17 mouse cellular contexts compared by ENCODE assay signal in the genomic region with DNA sequence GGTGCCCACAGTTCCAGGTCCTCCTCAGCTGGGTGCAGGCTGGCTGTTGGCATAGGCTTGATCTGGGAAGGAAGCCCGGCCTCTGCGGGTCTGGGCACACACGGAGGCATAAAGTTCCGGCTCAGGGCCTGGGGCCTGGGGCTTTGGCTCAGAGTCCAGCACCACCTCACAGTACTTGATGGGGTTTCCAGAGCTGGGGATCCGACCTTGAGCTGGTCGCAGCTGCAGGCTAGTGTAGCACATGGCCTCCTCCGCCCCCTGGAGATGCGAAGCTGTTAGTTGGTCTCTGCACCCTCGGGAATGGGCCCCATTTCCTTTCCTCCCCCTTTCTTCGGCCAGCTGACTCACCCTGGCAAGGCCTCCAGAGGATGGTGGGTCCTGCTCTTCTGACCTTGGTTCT. TPM values are rescaled to one million over a fixed set of nuclear protein-coding genes. Genes with fewer than 3 reads are reported as not detected.
DNase-seq lines count a peak whose midpoint lies in the region; ATAC-seq and TF ChIP-seq lines count a peak whose summit lies in the region.
"Had no signal": no experiment of that assay in that cellular context is flagged by ENCODE, and none has a peak within 500 bp of the region (broad histone marks: within the 10 kb centered on the region; RNA-seq: fewer than 3 reads in every experiment).

No protein-coding gene starts in this region.

- H3K4me2 ChIP-seq in heart, embryonic 16.5 days (ENCODE audit: low read depth, low read length), result peak overlapping the region; percentile 26
- H3K4me2 ChIP-seq: embryonic facial prominence, embryonic 12.5 days; heart, embryonic 15.5 days; lung, embryonic 14.5 days had no signal

- 0 out of 2 replicates have a peak overlapping the region, but pooled peaks have one; percentile 21 for H3K9ac ChIP-seq in heart, embryonic 16.5 days (ENCODE audit: low read length)
- H3K9ac ChIP-seq: embryonic facial prominence, embryonic 12.5 days; heart, embryonic 15.5 days; lung, embryonic 14.5 days had no signal

- no peak for TF ChIP-seq POLR2A in small intestine, adult 2 months (IDR thresholded peaks at IDR 0.05; ENCODE audit: low read depth, low read length)

- no peaks in the 10 kb centered on the region for H3K36me3 ChIP-seq in heart, embryonic 16.5 days (ENCODE audit: control insufficient read depth, insufficient read depth)
- H3K36me3 ChIP-seq in small intestine, adult 2 months (ENCODE audit: control insufficient read depth, insufficient read depth, low read length), result no peaks in the 10 kb centered on the region
- H3K36me3 ChIP-seq: embryonic facial prominence, embryonic 12.5 days; forebrain, embryonic 10.5 days; heart, embryonic 15.5 days had no signal

- peak; percentile 40 for DNase-seq in CD4-positive, CD25-positive, alpha-beta regulatory T cell, adult 2 months (ENCODE audit: low read depth, low spot score)
- DNase-seq in heart, adult 9 months (ENCODE audit: low spot score in 2 of 2), result no peak
- peak; percentile 65 for DNase-seq in adrenal gland, postnatal 14 days
- DNase-seq in kidney, postnatal 36 days, result no peak
- DNase-seq in kidney, adult 9 months, result no peak
- DNase-seq: kidney, postnatal 25 days; lung, embryonic 14.5 days; right cerebral cortex, postnatal 14 days had no signal

- H3K27ac ChIP-seq in heart, embryonic 16.5 days (ENCODE audit: low read length), result no peak overlapping the region
- H3K27ac ChIP-seq in small intestine, adult 2 months (ENCODE audit: insufficient read depth, low read depth, low read length), result no peak overlapping the region
- H3K27ac ChIP-seq: embryonic facial prominence, embryonic 12.5 days; forebrain, embryonic 10.5 days; heart, embryonic 15.5 days had no signal

- no peak for TF ChIP-seq CTCF in small intestine, adult 2 months (IDR thresholded peaks at IDR 0.05; ENCODE audit: extremely low read depth, insufficient read length, insufficient replicate concordance, low read depth, low read length)

- peak overlapping the region; percentile 0; the same call in 1 of the 2 replicates for H3K4me3 ChIP-seq in heart, embryonic 16.5 days (ENCODE audit: low read length)
- peak overlapping the region; percentile 50 for H3K4me3 ChIP-seq in small intestine, adult 2 months (ENCODE audit: low read depth, low read length)
- H3K4me3 ChIP-seq: embryonic facial prominence, embryonic 12.5 days; forebrain, embryonic 10.5 days; heart, embryonic 15.5 days had no signal

- H3K9me3 ChIP-seq in heart, embryonic 16.5 days (replicated peaks; ENCODE audit: control insufficient read depth, low read length), result no peaks in the 10 kb centered on the region; the same call in 1 of the 2 replicates
- H3K9me3 ChIP-seq: embryonic facial prominence, embryonic 12.5 days; heart, embryonic 15.5 days had no signal

- peaks cover 4% of the 10 kb centered on the region; the same call in 1 of the 2 replicates for H3K4me1 ChIP-seq in heart, embryonic 16.5 days (ENCODE audit: control insufficient read depth, insufficient read depth, low read length)
- H3K4me1 ChIP-seq in small intestine, adult 2 months (ENCODE audit: control insufficient read depth, insufficient read depth, insufficient read length, low read length), result peaks cover 18% of the 10 kb centered on the region
- H3K4me1 ChIP-seq: embryonic facial prominence, embryonic 12.5 days had no signal

- WGBS in heart, embryonic 16.5 days, result 57% methylated on average over 10 of the region's 10 CpGs
- 74% methylated on average over 10 of the region's 10 CpGs for WGBS in small intestine, adult 2 months

- no peak for ATAC-seq in CD4-positive, CD25-positive, alpha-beta regulatory T cell, adult 4 months
- ATAC-seq in heart, embryonic 16.5 days (replicated peaks; ENCODE audit: extremely low read depth, insufficient read depth, low FRiP score), result no peak

- H3K27me3 ChIP-seq in heart, embryonic 16.5 days (ENCODE audit: control insufficient read depth, insufficient read depth, low read length), result no peaks in the 10 kb centered on the region
- no peaks in the 10 kb centered on the region for H3K27me3 ChIP-seq in small intestine, adult 2 months (ENCODE audit: control insufficient read depth, insufficient read depth, low read length)
- H3K27me3 ChIP-seq: embryonic facial prominence, embryonic 12.5 days; heart, embryonic 15.5 days had no signal

RNA-seq across cellular contexts. Expression of a gene that starts 0.9 kb away (rescaled TPM):
- 100 to 1,000 TPM; 144 to 199 TPM for polyA plus RNA-seq in CD4-positive, CD25-positive, alpha-beta regulatory T cell, adult 4 months (2017; shearing (Covaris generic))
- 2.0 and 3.9 TPM in 2 replicates for polyA plus RNA-seq in heart, embryonic 16.5 days (2015; fragmentation: Nextera tagmentation; extraction: Ambion mirVana)
- total RNA-seq in adrenal gland, postnatal 14 days (2021), result 0.59 and 1.3 TPM in 2 replicates
- 0.96 and 1.9 TPM in 2 replicates for polyA plus RNA-seq in small intestine, adult 2 months (2012; rRNA removed)
- total RNA-seq: left cerebral cortex, adult 18-20 months had no signal
- polyA plus RNA-seq: embryonic facial prominence, embryonic 12.5 days; forebrain, embryonic 10.5 days; limb, embryonic 14.5 days; lung, embryonic 14.5 days had no signal

RNA-seq across cellular contexts. Expression of a gene that starts 10.1 kb away (rescaled TPM):
- 10 to 100 TPM; 64.0 to 76.0 TPM for polyA plus RNA-seq in CD4-positive, CD25-positive, alpha-beta regulatory T cell, adult 4 months (2017; shearing (Covaris generic))
- polyA plus RNA-seq in heart, embryonic 16.5 days (2015; fragmentation: Nextera tagmentation; extraction: Ambion mirVana), result 76.9 and 81.5 TPM in 2 replicates
- total RNA-seq in adrenal gland, postnatal 14 days (2021), result 48.3 and 50.0 TPM in 2 replicates
- polyA plus RNA-seq in small intestine, adult 2 months (2012; rRNA removed), result 365 and 503 TPM in 2 replicates

RNA-seq across cellular contexts. Expression of a gene that starts 16.9 kb away (rescaled TPM):
- polyA plus RNA-seq in CD4-positive, CD25-positive, alpha-beta regulatory T cell, adult 4 months (2017; shearing (Covaris generic)), result 1 to 10 TPM; 4.9 to 8.3 TPM
- polyA plus RNA-seq in heart, embryonic 16.5 days (2015; fragmentation: Nextera tagmentation; extraction: Ambion mirVana), result 38.9 and 43.4 TPM in 2 replicates
- total RNA-seq in adrenal gland, postnatal 14 days (2021), result 5.2 and 6.8 TPM in 2 replicates
- 21.6 and 38.3 TPM in 2 replicates for polyA plus RNA-seq in small intestine, adult 2 months (2012; rRNA removed)

RNA-seq across cellular contexts. Expression of a gene that starts 24.2 kb away (rescaled TPM):
- polyA plus RNA-seq in CD4-positive, CD25-positive, alpha-beta regulatory T cell, adult 4 months (2017; shearing (Covaris generic)), result 1 to 10 TPM in 1 of 2 experiments, under 1 TPM in 1; 0.32 to 1.5 TPM
- 3.5 and 3.8 TPM in 2 replicates for polyA plus RNA-seq in heart, embryonic 16.5 days (2015; fragmentation: Nextera tagmentation; extraction: Ambion mirVana)
- total RNA-seq in adrenal gland, postnatal 14 days (2021), result 0.37 and 0.83 TPM in 2 replicates
- polyA plus RNA-seq in small intestine, adult 2 months (2012; rRNA removed), result 36.6 and 47.7 TPM in 2 replicates
- total RNA-seq: neutrophil, adult 5-6 weeks had no signal

RNA-seq across cellular contexts. Expression of a gene that starts 28.2 kb away (rescaled TPM):
- polyA plus RNA-seq in CD4-positive, CD25-positive, alpha-beta regulatory T cell, adult 4 months (2017; shearing (Covaris generic)), result 100 to 1,000 TPM; 132 to 166 TPM
- polyA plus RNA-seq in heart, embryonic 16.5 days (2015; fragmentation: Nextera tagmentation; extraction: Ambion mirVana), result 3.2 and 4.3 TPM in 2 replicates
- 2.7 and 12.7 TPM in 2 replicates for total RNA-seq in adrenal gland, postnatal 14 days (2021)
- 2.8 and 11.4 TPM in 2 replicates for polyA plus RNA-seq in small intestine, adult 2 months (2012; rRNA removed)

Comparison
In these comparisons a context has a peak if more than half of its experiments do, and no peak if none do; other contexts are left out.
1. DNase-seq: peak in CD4-positive, CD25-positive, alpha-beta regulatory T cell, adult 2 months (single experiment) and adrenal gland, postnatal 14 days (single experiment); none in heart, adult 9 months (0 of 2), kidney, postnatal 36 days (0 of 2) and kidney, adult 9 months (single experiment).
2. RNA of a gene that starts 0.9 kb away (polyA plus RNA-seq): 144 to 199 TPM in CD4-positive, CD25-positive, alpha-beta regulatory T cell, adult 4 months; 2.0 to 3.9 TPM in heart, embryonic 16.5 days and 0.96 to 1.9 TPM in small intestine, adult 2 months; every median in the first group is over 10 times any median in the second.